Mouse (Mus musculus) frontal cortex, postnatal 36 days (tissue): ENCODE results near the gene Flt3l.
"Not testable (repeated sequence)": the region's sequence is repeated elsewhere in the genome, so short reads cannot be mapped to it uniquely, and the experiment has no call there.

Experiments used
- DNase-seq, 2 experiments: peaks; one replicate each; pipeline ENCODE4 v3.0.0; 2022; ENCODE audit warnings: low spot score in 2 of 2

Flt3l gene

GRCm38 (mm10) chr7:45098541-45099240 lies 37.5 kb downstream of the Flt3l start:
- DNase-seq = no peak

DNA sequence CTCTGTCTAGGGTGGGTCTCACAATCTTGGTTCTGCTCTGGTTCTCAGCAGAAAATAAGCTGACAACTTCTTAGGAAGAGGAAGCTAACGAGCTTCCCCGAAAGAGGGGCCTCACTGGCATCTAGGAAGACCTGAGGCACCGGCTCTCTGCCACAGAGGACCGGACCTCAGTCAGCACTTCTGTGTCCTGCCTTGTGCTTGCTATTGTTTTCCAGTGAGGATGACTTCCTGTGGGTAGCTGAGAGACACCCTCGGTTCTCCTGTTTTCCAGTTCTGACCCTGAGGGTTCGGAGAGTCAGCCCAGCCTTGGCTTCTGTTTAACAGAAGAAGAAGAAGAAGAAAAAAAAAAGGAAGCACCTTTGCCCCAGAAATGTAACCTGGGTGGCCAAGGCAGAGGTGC lies 38.8 kb downstream of the Flt3l start:
- DNase-seq = no peak

DNA sequence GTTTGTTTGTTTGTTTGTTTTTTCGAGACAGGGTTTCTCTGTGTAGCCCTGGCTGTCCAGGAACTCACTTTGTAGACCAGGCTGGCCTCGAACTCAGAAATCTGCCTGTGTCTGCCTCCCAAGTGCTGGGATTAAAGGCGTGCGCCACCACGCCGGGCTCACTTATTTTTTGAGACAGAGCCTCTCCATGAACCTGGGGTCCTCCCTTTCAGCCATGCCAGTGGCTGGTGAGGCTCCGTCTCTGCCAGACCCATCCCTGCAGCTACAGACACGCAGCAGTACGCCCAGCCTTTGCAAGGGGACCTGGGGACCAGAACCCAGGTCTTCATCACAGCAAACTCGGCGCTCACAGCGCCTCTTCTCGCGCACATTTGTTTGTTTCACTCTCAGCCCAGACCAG lies 40.3 kb downstream of the Flt3l start:
- not testable (repeated sequence) for DNase-seq

GRCm38 (mm10) chr7:45095367-45095766 lies 40.9 kb downstream of the Flt3l start:
- no peak for DNase-seq

DNA sequence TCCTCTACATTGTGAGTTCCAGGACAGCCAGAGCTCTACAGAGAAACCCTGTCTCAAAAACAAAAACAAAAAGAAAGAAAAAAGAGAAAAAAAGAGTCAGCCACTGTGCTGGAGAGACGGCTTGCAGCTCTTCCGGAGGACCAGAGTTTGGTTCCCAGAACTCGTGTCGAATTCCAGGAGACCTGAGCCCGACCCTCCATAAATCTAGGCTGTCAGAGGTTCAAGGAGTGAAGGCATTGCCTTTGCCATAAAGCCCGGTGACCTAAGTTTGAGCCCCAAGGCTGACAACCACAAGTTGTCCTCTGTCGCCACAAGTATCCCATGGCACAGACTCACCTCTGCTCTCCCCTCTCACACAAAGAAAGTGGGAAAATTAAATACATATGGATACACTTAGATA lies 42.1 kb downstream of the Flt3l start:
- DNase-seq = no peak

DNA sequence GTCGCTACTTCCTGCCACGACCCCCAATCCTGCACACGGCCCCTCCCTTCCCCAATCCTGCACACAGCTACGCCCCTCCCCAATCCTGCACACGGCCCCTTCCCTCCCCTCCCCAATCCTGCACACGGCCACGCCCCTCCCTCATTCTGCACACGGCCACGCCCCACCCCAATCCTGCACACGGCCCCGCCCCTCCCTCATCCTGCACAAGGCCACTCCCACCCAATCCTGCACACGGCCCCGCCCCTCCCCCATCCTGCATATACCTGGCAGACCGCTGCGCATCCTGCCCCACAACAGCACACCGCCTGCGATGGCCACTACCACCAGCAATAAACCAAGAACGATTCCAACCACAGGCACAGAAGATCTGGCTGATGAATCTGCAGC lies 42.7 kb downstream of the Flt3l start:
- DNase-seq = no peak

DNA sequence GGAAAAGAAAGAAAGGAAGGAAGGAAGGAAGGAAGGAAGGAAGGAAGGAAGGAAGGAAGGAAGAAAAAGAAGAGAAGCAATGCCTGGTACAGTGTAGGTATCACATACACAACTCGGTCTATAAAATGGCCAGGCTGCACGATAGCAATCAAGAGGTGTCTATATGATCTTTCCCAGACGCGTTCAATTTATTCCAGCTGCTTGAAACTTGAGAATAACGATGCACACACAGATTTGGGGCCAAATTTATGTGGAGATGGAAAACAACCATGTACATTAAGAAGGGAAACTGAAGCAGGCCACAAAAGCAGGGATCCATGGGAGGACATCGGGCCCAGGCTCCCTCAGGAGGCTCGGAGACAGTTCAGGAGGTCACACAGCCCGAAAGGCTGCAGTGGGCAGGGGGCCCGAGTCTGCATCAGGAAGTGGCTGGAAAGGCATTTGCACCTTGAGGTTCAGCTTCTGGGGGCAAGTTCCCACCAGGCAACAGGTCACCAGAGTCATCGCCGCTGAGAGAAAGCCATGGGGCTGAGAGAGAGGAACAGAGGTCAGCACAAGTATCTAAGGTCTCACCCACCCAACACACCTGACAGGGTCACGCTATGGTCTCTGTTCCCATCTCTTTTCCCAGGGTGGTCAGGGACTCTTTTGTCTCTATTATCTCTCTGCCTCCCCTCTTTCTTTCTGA lies 43.3 kb downstream of the Flt3l start:
- DNase-seq = no peak

GRCm38 (mm10) chr7:45092048-45092447 lies 44.2 kb downstream of the Flt3l start, which contains the start of gene Rcn3:
Rcn3 (minus strand) TSS chr7:45092221.
- peak in 1 of 2 experiments; percentile 15 for DNase-seq

GRCm38 (mm10) chr7:45091001-45091990 lies 44.9 kb downstream of the Flt3l start:
- no peak for DNase-seq

DNA sequence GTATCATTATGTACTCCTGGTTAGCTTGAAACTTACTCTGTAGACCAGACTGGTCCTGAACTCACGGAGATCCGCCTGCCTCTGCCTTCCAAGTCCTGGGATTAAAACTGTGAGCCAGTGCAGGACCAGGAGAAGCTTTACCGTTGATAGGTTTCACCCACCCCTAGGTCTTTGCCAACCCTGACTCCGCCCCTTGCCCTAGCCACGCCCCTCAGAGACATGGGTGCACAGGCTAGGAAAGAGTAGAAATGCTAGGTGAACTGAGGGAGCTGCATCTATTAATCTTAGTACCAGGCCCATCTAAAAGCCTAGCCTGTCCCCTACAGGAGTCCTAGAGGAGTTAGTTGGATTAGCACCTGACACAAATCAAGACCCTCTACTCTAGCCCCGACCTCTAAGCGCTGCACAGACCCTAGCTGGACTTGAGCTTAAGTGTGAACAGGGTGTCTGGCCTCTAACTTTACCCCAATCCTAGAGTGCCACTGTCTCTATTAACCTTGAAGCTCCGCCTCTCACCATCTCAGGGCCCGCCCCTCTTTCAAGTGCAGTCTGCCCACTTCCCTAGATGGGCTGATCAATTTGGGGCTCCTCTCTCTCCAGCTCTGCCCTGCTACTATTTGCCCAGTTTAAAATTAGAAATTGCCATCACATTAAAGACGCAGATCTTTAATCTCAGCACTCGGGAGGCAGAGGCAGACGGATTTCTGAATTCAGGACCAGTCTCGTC lies 45.8 kb downstream of the Flt3l start:
- DNase-seq = no peak

DNA sequence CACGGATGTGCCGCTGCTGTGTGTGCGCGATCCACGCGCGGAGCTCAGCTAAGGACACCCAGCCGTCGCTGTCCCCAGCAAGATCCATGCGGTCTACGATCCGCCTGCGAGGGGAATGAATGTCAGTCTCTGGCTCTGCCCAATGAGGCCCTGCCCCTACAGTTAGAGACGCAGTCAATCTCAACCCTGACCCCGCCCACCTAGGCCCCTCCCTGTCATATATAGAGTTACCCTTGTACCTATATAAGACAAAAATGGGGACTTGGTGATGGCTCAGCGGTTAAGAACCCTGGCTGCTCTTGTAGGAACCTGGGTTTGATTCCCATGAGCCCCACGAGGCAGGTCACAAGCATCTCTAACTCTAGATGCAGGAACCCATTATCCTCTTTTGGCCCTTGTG lies 47.6 kb downstream of the Flt3l start:
- DNase-seq = no peak

- DNase-seq = no peak
Measured at GRCm38 (mm10) chr7:45086084-45086483, 50.1 kb downstream of the Flt3l start.

- DNase-seq = no peak
Measured at GRCm38 (mm10) chr7:45083300-45083890, 52.8 kb downstream of the Flt3l start.

- no peak for DNase-seq
Measured at GRCm38 (mm10) chr7:45082401-45083299, 53.6 kb downstream of the Flt3l start.

GRCm38 (mm10) chr7:45081016-45081415 lies 55.2 kb downstream of the Flt3l start:
- no peak for DNase-seq

- peak; percentile 87 to 93 for DNase-seq
Measured at GRCm38 (mm10) chr7:45079856-45080255, 56.4 kb downstream of the Flt3l start.
